Mouse (Mus musculus): ENCODE measurements at regions not wholly inside any gene's neighbourhood (a gene's known extent, or its start where the extent isn't known, plus 50 kb on each side); places are given as distances from the start of the nearest gene placed in this dataset.

GRCm38 (mm10) chr3:83705253-83705652, 60.9 kb upstream of the Sfrp2 start:
- no peak for TF ChIP-seq CTCF (IDR thresholded peaks at IDR 0.05; ENCODE audit: extremely low read depth, insufficient read depth, insufficient read length, insufficient replicate concordance)
- TF ChIP-seq POLR2A (IDR thresholded peaks at IDR 0.05; ENCODE audit: low read depth, low read length): no peak

All from spleen, adult 2 months (tissue).